Mouse (Mus musculus): ENCODE data around the gene Cited2. TPM values are rescaled to one million over a fixed set of nuclear protein-coding genes. Genes with fewer than 3 reads are reported as not detected.

The Cited2 gene
- total RNA-seq, 4 experiments from 2014 or later, result 30.2 to 66.6 (median 41.0) TPM

- no peak for DNase-seq (ENCODE audit: low spot score in 2 of 2)
Measured at GRCm38 (mm10) chr10:17723421-17723841, 413 bp downstream of the Cited2 start.

- DNase-seq (ENCODE audit: low spot score in 2 of 2), result peak; percentile 58 to 61
Measured at GRCm38 (mm10) chr10:17723871-17724741, 1.1 kb downstream of the Cited2 start.

- DNase-seq (ENCODE audit: low spot score in 2 of 2), result no peak
Measured at GRCm38 (mm10) chr10:17725037-17725584, 2.1 kb downstream of the Cited2 start.

- DNase-seq (ENCODE audit: low spot score in 2 of 2), result no peak
Measured at GRCm38 (mm10) chr10:17725644-17726372, 2.8 kb downstream of the Cited2 start.

GRCm38 (mm10) chr10:17726373-17726720 is 3.3 kb downstream of the Cited2 start:
- DNase-seq (ENCODE audit: low spot score in 2 of 2), result no peak

- DNase-seq (ENCODE audit: low spot score in 2 of 2), result peak in 1 of 2 experiments; percentile 33
Measured at GRCm38 (mm10) chr10:17727161-17727925, 4.3 kb downstream of the Cited2 start.

GRCm38 (mm10) chr10:17727926-17728279 is 4.9 kb downstream of the Cited2 start:
- no peak for DNase-seq (ENCODE audit: low spot score in 2 of 2)

- no peak for DNase-seq (ENCODE audit: low spot score in 2 of 2)
Measured at GRCm38 (mm10) chr10:17728711-17729110, 5.7 kb downstream of the Cited2 start.

- DNase-seq (ENCODE audit: low spot score in 2 of 2), result no peak
Measured at GRCm38 (mm10) chr10:17729476-17729875, 6.5 kb downstream of the Cited2 start.

GRCm38 (mm10) chr10:17733057-17733456 is 10.0 kb downstream of the Cited2 start:
- peak; percentile 52 to 61 for DNase-seq (ENCODE audit: low spot score in 2 of 2)

- DNase-seq (ENCODE audit: low spot score in 2 of 2), result no peak
Measured at GRCm38 (mm10) chr10:17742581-17742980, 19.6 kb downstream of the Cited2 start.

- DNase-seq (ENCODE audit: low spot score in 2 of 2), result no peak
Measured at GRCm38 (mm10) chr10:17752478-17752877, 29.5 kb downstream of the Cited2 start.

- no peak for DNase-seq (ENCODE audit: low spot score in 2 of 2)
Measured at GRCm38 (mm10) chr10:17759772-17760171, 36.8 kb downstream of the Cited2 start.

- DNase-seq (ENCODE audit: low spot score in 2 of 2), result no peak
Measured at GRCm38 (mm10) chr10:17760750-17761613, 38.0 kb downstream of the Cited2 start.

- no peak for DNase-seq (ENCODE audit: low spot score in 2 of 2)
Measured at GRCm38 (mm10) chr10:17761652-17762051, 38.6 kb downstream of the Cited2 start.

GRCm38 (mm10) chr10:17762946-17763345 is 39.9 kb downstream of the Cited2 start:
- DNase-seq (ENCODE audit: low spot score in 2 of 2), result no peak

GRCm38 (mm10) chr10:17769856-17770255 is 46.8 kb downstream of the Cited2 start:
- no peak for DNase-seq (ENCODE audit: low spot score in 2 of 2)

- DNase-seq (ENCODE audit: low spot score in 2 of 2), result no peak
Measured at GRCm38 (mm10) chr10:17772364-17772763, 49.3 kb downstream of the Cited2 start.

GRCm38 (mm10) chr10:17774366-17774765 is 51.3 kb downstream of the Cited2 start:
- DNase-seq (ENCODE audit: low spot score in 2 of 2), result no peak

GRCm38 (mm10) chr10:17775079-17775478 is 52.1 kb downstream of the Cited2 start:
- DNase-seq (ENCODE audit: low spot score in 2 of 2), result no peak

Data from gastrocnemius, adult 8-10 months (tissue).